Mouse (Mus musculus) thymus, adult 2 months (tissue): ENCODE data around the gene Pole2.

Experiments used
- CTCF ChIP-seq: fragments of 200-500 bp; IDR thresholded peaks from 2 replicates; pipeline ENCODE4 v1.5.1; 2012; ENCODE audit warnings: mild to moderate bottlenecking, control low read depth, low read length, moderate library complexity, borderline replicate concordance; ENCODE audit not compliant: control insufficient read depth, poor library complexity, insufficient read depth; ENCODE audit errors: extremely low read depth
- POLR2A ChIP-seq: fragments of 200-500 bp; IDR thresholded peaks from 2 replicates; pipeline ENCODE4 v1.6.1; 2012; ENCODE audit warnings: mild to moderate bottlenecking, low read length, control low read depth, moderate library complexity; ENCODE audit not compliant: control insufficient read depth, poor library complexity, insufficient read depth; ENCODE audit errors: extremely low read depth

DNA sequence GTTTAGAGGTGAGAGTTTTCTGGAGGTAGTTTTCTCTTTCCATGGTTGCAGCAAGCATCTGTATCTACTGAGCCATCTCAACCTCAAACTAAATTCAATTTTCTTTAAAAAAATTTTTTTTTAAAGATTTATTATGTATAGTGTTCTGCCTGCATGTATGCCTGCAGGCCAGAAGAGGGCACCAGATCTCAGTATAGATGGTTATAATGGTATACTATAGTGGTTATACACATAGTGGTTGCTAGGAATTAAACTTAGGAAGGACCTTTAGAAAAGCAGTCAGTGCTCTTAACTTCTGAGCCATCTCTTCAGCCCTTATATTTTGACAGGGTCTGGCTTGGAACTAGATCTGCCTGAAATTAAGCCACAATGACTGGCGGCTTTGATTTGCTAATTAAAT lies 37.5 kb downstream of the Pole2 start:
- TF ChIP-seq CTCF (no peak), POLR2A (no peak)
